Mouse (Mus musculus): Measurements from ENCODE around the gene Hist2h2ac. TPM values are rescaled to one million over a fixed set of nuclear protein-coding genes. Genes with fewer than 3 reads are reported as not detected.
A peak's percentile ranks its signal among the peaks of the same experiment; 100 is the strongest.
"Not testable (repeated sequence)": the region's sequence is repeated elsewhere in the genome, so short reads cannot be mapped to it uniquely, and the experiment has no call there.

The Hist2h2ac gene
- total RNA-seq, 2 experiments from 2014 or later, result 18.3 to 1,495 TPM

DNA sequence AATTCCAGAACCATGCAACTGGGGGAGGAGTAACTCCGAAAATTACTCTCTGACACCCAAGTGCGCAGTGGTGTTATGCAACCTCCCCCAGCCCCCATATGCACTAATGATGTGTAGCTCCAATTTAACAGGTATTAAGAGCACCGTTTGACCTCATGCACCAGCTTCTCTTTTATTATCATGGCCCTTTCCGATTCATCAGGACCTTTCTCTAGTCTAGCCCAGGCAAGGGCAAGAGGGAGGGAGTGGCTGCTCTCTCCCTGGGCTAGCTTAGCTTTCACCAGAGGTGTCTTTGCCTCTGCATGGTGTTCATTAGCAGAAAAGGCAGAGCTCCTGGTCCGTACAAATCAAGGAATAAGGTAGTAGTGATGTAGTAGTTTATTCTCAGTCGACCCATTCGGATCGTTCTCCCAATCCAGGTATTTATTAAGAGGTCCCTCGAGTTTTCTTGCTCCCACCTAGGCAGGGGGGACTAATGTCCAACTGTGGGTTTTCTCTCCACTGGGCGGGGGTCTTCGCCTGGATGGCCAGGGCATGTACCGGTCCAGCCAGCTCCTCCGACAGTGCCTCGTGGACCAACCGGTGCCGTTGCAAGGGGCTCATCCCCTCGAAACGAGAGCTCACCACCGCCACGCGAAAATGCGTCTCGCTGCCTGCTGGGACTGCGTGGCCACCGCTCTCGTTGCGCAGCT, 24.1 kb downstream of the Hist2h2ac start:
- ATAC-seq (replicated peaks; ENCODE audit: low FRiP score, poor library complexity, severe bottlenecking), result no peak

DNA sequence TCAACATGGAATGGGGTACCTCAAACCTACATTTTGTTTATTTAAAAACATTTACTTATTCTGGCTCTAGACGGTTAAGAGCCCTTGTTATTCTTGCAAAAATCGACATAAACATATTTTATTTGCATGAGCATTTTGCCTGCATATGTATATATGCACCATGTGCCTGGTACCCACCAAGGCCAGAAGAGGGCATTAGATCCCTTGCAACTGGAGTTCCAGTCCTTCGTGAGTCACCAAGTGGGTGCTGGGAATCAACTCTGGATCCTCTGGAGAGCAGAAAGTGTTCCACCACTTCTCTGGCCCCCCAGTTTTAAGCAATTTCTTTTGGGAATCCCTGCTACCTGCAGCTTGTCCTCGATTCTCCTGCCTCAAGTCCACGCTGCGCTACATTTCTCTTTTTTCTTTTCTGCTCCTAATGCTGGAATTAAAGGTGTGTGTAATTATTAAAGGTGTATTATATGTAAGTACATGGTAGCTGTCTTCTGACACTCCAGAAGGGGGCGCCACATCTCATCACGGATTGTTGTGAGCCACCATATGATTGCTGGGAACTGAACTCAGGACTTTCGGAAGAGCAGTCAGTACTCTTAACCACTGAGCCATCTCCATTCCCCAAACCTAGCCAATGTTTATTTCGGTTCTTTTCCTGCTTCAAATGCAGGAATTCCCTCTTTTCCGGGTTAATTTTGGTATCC, 24.9 kb downstream of the Hist2h2ac start:
- no peak for ATAC-seq (replicated peaks; ENCODE audit: low FRiP score, poor library complexity, severe bottlenecking)

DNA sequence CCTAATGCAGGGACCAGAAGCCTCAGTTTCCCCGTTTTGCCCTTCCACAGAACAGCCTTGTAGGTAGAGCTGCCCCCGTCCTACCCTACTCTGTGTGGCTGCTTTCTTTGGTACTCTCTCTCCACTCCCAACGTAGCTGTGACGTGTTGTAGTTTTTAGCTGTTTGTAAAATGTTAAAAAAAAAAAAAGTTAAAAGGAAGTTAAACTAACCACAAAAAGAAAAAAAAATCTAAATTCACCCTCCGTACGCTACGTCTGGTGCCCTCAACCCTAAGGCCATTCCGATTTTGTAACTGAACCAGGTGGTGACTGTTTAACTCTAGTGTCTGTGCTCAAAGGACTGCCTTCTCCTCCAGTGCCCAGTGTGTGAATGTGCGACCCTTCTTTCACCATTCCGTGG, 25.7 kb downstream of the Hist2h2ac start:
- no peak for ATAC-seq (replicated peaks; ENCODE audit: low FRiP score, poor library complexity, severe bottlenecking)

DNA sequence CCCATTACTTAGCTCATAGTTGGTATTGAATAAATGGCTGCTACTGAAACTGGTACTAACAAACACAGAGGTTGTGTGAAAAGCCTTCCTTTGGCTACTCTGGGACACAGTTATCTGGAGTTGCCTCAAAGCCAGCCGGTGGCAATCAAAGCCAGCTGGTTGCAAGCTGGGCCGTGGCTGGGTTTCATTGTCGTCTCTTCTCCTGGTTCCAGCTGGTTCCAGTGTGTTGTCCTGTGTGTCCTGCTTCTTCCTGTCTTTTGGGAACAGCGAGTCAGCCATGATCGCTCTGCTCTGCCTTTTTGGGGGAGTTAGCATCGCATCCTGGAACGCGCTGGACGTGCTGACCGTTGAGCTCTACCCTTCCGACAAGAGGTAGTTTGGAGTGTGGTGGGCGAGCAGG, 27.7 kb downstream of the Hist2h2ac start:
- ATAC-seq (replicated peaks; ENCODE audit: low FRiP score, poor library complexity, severe bottlenecking), result no peak

DNA sequence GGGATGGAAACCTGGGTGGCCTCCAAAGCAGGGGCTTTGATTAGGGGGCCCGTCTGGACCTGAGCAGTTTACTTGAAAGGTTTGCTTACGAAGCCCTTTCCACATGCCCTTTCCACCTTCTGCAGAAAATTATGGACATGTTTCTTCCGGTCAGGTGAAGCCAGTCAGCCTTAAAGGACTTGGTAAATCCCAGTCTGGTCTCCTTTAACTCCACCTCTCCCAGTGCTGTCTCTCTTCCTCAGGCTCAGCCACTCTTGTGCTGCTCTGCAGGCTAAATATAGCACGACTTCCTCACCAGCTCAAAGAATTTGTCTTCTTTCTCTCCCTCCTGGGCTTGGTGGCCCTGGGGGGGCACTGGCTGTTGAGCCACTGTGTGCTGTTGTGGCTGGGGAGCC, 38.3 kb downstream of the Hist2h2ac start:
- ATAC-seq (replicated peaks; ENCODE audit: low FRiP score, poor library complexity, severe bottlenecking), result no peak

DNA sequence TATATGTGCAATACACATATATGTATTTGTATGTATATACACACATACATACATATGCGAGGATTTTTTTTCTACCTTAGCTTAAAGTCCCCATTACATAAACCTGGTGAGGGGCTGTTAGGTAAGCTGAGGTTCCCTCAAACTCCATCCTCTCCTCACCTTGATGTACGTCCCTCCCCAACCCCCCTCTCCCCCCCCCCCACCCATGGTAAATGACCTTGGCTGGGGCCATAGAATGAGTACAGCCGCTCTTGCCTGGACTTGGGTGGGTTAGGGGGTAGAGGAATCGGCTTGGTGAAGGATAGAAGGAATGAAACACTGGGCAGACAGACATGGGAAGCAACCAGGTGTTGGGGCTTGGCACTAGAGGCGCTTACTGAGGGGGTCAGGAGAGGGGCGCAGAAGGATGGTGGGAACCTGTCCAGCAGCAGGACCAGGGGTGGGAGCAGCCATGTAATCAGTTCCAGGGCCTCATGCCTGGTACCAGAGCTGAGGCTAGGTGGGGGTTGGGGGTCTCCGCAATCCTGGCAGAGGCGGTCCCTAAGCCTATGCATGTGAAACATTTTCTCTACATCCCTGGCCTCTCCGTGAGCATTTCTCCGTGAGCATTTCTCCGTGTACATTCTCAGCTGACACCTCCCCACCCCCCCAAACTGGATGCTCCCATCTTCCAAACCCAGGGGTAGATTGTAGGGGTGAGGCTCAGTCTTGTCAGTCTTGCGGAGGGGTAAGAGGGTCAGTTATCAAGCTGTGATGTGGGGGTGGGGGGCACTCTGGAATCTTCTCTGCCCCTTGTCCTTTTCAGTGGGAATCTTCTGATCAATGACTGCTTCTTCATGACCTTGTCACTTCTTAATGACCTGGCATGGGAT, 38.9 kb downstream of the Hist2h2ac start:
- no peak for ATAC-seq (replicated peaks; ENCODE audit: low FRiP score, poor library complexity, severe bottlenecking)

DNA sequence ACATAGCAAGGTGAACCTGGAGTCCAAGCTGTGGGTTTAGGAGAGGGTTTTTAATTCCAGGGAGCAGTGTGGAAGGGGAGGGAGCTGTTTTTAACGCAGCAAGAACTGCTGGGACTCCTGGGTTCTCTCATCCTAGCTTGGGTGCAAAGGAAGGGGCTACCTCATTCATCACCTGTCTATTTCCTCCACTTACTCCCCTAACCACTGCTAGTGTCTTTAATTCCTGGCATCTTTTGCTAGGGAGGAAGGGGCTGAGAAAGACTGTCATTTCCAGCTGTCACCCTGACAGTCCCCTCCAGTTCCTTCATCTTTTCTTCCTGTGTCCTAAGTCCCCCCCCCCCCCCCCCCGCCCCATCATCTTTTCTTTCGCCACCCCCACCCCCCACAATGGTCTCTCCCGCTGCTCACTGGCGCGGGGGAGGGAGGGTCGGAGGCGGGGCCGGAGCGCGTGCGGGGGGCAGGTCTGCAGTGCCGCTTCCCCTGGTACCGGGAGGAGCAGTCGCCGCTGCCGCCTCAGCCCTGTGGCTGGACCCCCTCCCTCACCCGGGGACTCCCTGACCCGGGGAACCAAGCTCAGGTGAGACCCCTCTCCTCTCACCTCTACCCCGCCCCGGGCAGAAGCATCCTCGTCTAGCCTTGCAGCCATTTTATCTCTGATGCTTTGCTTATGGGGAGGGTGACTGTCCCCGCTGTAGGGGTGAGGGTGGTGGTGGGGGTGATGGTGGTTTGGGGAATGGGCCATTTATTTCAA, 39.8 kb downstream of the Hist2h2ac start, which contains the start of gene Sv2a:
Sv2a (plus strand) TSS at position 425 of the 751 bp plus-strand sequence.
- ATAC-seq (replicated peaks; ENCODE audit: low FRiP score, poor library complexity, severe bottlenecking), result no peak

DNA sequence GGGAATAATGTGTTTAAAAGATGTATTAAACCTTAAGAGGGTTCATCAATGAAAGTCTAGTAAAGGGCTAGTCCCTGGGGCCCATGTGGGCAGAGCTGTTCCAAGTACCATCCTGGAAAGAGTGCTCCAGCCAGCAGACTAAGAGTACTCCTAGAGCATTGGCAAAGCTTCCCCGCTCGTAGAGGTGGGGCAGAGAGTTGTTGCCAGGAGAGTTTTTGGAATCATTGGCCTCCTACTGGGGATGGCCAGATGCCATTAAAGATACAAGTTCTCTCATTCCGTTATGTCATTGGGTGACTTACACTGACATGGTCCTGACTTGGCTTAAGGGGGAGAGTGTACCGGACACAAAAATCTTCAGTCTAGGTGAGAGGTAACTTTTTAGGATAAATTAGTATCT, 41.1 kb downstream of the Hist2h2ac start:
- no peak for ATAC-seq (replicated peaks; ENCODE audit: low FRiP score, poor library complexity, severe bottlenecking)

DNA sequence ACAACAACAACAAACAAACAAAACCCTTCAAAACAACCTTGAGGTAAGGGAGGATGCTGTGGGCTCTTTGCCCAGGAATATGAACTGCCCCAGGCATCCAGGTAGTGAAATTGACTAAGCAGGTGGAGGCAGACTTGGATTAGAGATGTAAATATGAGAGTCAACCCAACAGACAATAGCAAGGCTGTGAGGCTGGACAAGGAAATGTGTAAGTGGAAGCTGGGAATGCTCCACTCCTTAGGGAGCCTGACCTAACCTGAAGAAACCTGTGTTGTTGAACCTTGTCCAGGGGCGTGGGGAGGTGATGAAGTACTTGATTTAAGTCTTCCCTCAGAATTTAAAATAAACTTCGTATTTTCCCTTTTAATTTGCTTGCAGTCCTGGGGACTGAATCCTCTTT, 41.8 kb downstream of the Hist2h2ac start:
- ATAC-seq (replicated peaks; ENCODE audit: low FRiP score, poor library complexity, severe bottlenecking), result no peak

DNA sequence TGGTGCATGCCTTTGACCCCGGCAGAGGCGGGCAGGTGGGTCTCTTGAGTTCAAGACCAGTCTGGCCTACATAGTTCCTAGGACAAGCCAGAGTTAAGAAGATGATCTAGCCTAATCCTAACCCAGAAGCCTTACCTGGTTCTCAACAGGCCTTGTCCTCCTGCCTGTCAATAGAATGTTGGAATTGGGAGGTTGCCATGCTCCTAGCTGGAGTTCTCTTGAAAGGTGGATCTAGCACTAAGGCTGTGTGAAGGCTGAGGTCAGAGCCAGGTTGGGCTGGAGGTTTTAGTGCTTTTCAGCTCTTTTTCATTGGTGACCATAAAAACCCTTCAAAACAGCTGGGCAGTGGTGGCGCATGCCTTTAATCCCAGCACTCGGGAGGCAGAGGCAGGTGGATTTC, 42.3 kb downstream of the Hist2h2ac start:
- no peak for ATAC-seq (replicated peaks; ENCODE audit: low FRiP score, poor library complexity, severe bottlenecking)

DNA sequence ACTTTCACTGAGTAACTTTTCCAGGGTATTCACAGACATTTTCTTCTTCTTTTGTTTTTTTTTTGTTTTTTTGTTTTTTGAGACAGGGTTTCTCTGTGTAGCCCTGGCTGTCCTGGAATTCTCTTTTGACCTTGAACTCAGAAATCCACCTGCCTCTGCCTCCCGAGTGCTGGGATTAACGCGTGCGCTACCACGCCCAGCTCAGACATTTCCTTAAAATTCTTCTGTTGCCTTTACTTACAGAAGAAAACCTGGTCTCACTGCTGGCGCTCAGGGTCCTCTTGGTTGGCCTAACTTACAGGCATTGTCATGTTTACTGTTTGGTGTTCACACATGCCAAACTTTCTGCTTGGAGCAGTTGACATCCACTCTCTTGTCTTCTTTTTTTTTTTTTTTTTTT, 45.4 kb downstream of the Hist2h2ac start:
- ATAC-seq (replicated peaks; ENCODE audit: low FRiP score, poor library complexity, severe bottlenecking), result no peak

DNA sequence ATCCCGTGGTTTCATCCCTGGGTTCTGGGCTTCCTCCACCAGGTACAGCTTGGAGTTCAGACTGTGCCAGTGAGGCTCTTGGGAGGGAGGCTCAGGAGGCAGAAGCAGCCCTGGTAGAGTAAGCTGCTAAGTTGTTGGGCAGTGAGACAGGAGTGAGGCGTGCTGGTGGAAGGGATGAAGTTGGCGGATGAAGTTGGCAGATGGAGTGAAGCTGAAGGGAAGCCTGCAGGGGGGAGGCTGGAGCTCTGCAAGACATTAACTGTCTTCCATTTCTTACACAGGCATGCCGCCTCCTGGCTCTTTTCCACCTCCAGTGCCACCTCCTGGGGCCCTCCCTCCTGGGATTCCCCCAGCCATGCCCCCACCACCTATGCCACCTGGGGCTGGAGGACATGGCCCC, 46.6 kb downstream of the Hist2h2ac start:
- not testable (repeated sequence) for ATAC-seq (replicated peaks; ENCODE audit: low FRiP score, poor library complexity, severe bottlenecking)

DNA sequence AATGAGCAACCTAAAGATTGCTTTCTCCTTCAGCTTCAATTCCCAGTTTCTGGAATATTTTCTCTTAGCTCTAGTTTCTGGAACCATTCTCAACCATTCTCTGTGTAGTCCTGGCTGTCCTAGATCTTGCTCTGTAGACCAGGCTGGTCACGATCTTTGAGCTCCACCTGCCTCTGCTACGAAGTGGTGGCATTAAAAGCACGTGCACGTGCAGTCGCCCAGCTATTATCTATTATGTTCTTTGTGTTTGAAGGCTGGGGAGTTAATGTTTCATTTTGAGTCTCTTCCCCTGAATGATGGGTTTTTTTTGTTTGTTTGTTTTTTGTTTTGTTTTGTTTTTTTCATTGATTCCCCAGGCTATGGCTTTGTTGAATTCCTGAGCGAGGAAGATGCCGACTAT, 47.5 kb downstream of the Hist2h2ac start:
- no peak for ATAC-seq (replicated peaks; ENCODE audit: low FRiP score, poor library complexity, severe bottlenecking)

DNA sequence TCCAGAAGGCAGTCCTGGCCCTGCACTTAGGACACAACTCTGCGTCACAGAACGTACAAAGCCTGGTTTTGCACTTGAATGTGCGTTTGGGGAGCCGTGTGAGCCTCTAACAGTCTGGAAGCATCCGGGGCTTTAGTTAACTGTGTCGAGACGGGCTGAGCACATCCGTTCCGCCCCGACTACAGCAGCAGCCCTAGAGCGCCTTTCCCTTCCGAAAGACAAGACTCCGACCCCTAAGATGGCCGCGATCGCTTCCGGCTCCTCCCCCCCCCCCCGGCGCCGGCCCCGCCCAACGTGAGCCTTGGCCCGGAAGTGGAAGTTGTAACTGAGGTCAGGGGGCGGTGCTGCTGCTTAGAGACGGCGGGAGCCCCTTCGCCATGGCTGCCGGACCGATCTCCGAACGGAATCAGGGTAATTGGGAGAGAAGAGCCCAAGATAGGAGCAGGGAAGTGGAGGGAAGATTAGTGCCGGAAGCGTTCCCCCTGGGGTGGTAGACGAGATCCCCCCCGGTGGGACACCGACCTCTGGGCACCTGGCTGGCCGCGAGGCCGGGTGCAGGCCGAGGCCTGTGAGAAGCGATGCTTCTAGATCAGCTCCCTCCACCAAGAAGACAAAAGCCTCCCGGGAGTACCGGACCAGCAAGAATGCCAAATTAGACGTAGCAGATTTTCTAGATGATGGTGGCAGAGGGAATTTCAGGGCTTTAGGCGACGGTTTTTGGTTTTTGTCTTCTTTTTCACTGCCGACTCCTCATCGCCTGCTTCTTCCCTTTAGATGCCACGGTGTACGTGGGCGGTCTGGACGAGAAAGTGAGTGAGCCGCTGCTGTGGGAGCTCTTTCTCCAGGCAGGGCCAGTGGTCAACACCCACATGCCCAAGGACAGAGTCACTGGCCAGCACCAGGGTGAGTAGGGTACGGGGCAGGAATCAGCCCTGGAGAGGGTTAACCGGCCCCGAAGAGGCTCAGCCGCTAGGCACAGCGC, 48.2 kb downstream of the Hist2h2ac start, which contains the start of gene Sf3b4:
Sf3b4 (plus strand) TSS at position 136 of the 982 bp plus-strand sequence.
- peak; percentile 95 for ATAC-seq (replicated peaks; ENCODE audit: low FRiP score, poor library complexity, severe bottlenecking)

DNA sequence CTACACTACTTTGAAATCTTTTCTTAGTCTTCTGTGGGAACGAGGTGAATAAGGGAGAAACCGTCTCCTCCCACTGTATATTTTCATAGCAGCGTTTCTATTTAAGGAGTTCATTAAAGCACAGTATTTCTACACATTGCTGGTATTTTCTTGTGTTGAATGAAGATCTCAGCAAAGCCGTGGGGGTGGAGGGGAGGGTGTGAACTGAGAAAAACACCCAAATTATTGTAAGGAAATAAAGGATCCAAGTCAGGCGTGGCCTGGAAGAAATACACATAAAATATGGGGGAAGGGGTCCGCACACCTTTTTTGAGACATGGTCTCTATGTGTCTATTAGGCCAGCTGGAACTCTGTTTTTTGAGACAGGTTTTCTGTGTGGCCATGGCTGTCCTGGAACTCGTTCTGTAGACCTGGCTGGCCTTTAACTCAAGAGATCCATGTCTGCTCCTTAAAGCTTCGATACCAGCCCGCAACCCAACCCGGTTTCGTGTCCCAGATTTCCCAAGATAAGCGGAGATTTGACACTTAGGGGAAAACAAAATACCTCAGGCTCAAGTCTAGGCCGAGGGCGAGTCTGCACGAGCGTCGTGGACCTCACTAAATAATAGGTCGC, 49.0 kb downstream of the Hist2h2ac start:
- no peak for ATAC-seq (replicated peaks; ENCODE audit: low FRiP score, poor library complexity, severe bottlenecking)

DNA sequence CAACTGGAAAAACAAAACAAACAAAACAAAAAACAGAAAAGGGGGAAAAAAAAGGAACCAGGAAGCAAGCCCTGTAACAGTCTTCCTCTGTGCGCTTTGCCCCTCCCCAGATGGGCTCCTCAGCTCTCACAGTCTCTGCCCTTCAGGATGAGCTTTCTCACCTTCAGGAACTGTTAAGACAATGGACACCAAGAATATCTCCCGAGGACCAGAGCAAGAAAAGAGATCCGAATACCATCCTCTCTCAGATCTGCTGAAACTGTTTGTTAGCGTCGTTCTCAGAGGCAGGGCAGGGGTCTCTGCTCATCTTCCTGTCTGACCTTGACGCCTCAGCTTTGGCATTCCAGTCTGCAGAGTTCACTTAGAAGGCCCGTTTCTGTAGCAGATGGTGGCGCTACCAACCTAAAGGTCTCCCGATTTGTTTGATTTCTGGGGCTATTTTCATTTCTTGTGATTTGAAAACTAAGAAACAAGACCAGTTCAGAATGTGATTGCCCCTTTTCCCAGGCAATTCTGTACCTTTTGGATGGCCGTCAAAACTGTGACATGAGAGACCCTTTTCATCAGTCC, 49.6 kb downstream of the Hist2h2ac start:
- no peak for ATAC-seq (replicated peaks; ENCODE audit: low FRiP score, poor library complexity, severe bottlenecking)
